Mouse (Mus musculus): ENCODE data around the gene Slc7a6. TPM values are rescaled to one million over a fixed set of nuclear protein-coding genes. Genes with fewer than 3 reads are reported as not detected.

Gene Slc7a6
- polyA plus RNA-seq, 1 experiment from 2014 or later = 69.2 TPM

- peak overlapping the region; percentile 95 for H3K4me2 ChIP-seq (replicated peaks)
- peak overlapping the region; percentile 97 for H3K4me3 ChIP-seq
- peak overlapping the region; percentile 94 for H3K9ac ChIP-seq (replicated peaks)
- no peaks in the 10 kb centered on the region for H3K9me3 ChIP-seq
- 0 out of 2 replicates have a peak, but pooled peaks cover 5% of the 10 kb centered on the region for H3K36me3 ChIP-seq
- peaks cover 18% of the 10 kb centered on the region for H3K4me1 ChIP-seq
- peak overlapping the region; percentile 95 for H3K27ac ChIP-seq (replicated peaks)
- no peaks in the 10 kb centered on the region for H3K27me3 ChIP-seq
- 2% methylated on average over 54 of the region's 54 CpGs for WGBS
- peak; percentile 81 for ATAC-seq (replicated peaks)
Measured at GRCm38 (mm10) chr8:106169017-106169933, 618 bp downstream of the Slc7a6 start.

DNA sequence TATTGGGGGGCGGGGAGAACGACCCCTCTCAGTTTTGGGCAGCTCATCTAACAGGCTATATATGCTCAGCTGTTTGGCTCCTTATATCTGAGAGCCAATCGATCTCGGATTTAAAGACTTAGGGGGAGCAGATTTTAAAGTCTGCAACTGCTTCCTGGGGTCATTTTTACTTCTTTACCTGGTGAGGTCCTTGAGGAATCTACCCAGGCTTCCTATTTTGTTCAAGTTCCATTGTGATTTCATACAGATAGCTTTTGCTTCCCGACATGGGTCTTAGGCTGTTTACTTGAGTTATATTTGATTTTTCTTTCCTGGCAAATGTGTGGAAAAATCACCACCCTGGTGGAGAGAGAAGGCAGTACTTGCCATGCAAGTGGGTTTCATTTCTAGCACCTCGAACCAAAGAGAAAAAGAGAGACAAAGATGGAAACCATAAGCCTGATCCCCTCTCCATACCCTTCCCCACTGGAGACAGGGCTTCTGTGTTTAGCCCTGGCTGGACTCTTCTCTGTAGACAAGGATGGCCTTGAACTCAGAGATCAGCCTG is 1.4 kb downstream of the Slc7a6 start:
- Histone ChIP-seq H3K9ac (replicated peaks) (peak overlapping the region; percentile 94), H3K27me3 (no peaks in the 10 kb centered on the region), H3K9me3 (no peaks in the 10 kb centered on the region), H3K36me3 (0 out of 2 replicates have a peak, but pooled peaks cover 2% of the 10 kb centered on the region), H3K4me1 (peaks cover 18% of the 10 kb centered on the region), H3K27ac (replicated peaks) (peak overlapping the region; percentile 95; the same call in 1 of the 2 replicates), H3K4me3 (peak overlapping the region; percentile 97), H3K4me2 (replicated peaks) (peak overlapping the region; percentile 95)
- 31% methylated on average over 6 of the region's 6 CpGs for WGBS
- ATAC-seq (replicated peaks) = no peak

DNA sequence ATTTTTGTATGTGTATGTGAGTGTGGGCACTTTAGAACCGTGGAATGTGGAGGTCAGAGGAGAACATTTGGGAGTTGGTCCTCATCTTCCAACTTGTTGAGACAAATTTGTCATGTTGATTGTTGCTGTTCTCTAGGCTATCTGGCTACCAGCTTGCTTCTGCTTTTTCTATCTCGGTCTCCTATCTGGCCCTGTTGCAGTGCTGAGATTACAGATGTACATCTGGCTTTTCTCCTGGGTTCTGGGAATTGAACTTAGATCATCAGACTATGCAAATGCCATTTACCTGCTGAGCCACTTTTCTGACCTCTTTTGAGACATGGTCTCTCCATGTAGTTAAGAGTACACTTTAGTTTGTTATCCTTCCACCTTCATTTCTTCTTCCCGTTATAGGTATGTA is 4.9 kb downstream of the Slc7a6 start:
- Histone ChIP-seq H3K9ac (replicated peaks) (no peak overlapping the region), H3K4me1 (peaks cover 21% of the 10 kb centered on the region), H3K27ac (replicated peaks) (no peak overlapping the region), H3K4me3 (no peak overlapping the region), H3K36me3 (no peaks in the 10 kb centered on the region), H3K4me2 (replicated peaks) (no peak overlapping the region), H3K27me3 (no peaks in the 10 kb centered on the region), H3K9me3 (no peaks in the 10 kb centered on the region)
- 92% methylated on average over 3 of the region's 3 CpGs for WGBS
- ATAC-seq (replicated peaks) = no peak

GRCm38 (mm10) chr8:106176891-106177290 is 8.2 kb downstream of the Slc7a6 start:
- Histone ChIP-seq H3K27me3 (no peaks in the 10 kb centered on the region), H3K9me3 (no peaks in the 10 kb centered on the region), H3K9ac (replicated peaks) (no peak overlapping the region), H3K4me1 (peaks cover 11% of the 10 kb centered on the region), H3K36me3 (no peaks in the 10 kb centered on the region; the same call in 1 of the 2 replicates), H3K4me3 (no peak overlapping the region), H3K4me2 (replicated peaks) (no peak overlapping the region), H3K27ac (replicated peaks) (no peak overlapping the region)
- ATAC-seq (replicated peaks) = no peak
- 5% methylated on average over 1 of the region's 1 CpGs for WGBS

DNA sequence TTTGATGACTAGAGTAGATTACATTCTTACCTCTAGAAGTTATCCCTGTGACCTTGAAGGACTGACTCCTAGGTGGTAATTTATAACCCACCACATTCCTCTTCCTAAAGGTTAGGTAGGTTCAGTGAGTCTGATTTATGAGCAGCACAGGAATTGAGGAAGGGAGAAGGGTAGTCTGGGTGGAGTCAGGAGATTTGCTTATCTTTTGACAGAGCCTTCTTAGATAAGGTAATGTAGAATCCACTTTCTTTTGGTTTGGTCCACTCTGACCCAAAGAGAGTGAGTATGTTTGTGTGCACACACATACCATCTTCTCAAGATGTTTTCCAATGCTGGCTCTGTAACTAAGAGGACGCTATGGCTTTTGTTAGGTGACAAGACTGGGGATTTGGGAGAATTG is 8.9 kb downstream of the Slc7a6 start:
- 88% methylated on average over 1 of the region's 1 CpGs for WGBS

GRCm38 (mm10) chr8:106178428-106178827 is 9.8 kb downstream of the Slc7a6 start:
- H3K4me1 ChIP-seq = peaks cover 11% of the 10 kb centered on the region
- no peaks in the 10 kb centered on the region; the same call in 1 of the 2 replicates for H3K36me3 ChIP-seq
- H3K9ac ChIP-seq (replicated peaks) = no peak overlapping the region
- no peak overlapping the region for H3K27ac ChIP-seq (replicated peaks)
- no peak overlapping the region for H3K4me3 ChIP-seq
- H3K4me2 ChIP-seq (replicated peaks) = no peak overlapping the region
- WGBS = 79% methylated on average over 2 of the region's 2 CpGs
- H3K27me3 ChIP-seq = no peaks in the 10 kb centered on the region
- no peak for ATAC-seq (replicated peaks)
- no peaks in the 10 kb centered on the region for H3K9me3 ChIP-seq

More for the DNA sequence above, 8.9 kb downstream of the Slc7a6 start:
- peaks cover 11% of the 10 kb centered on the region for H3K4me1 ChIP-seq
- H3K27ac ChIP-seq (replicated peaks) = no peak overlapping the region
- no peak overlapping the region for H3K4me3 ChIP-seq
- H3K9me3 ChIP-seq = no peaks in the 10 kb centered on the region
- H3K9ac ChIP-seq (replicated peaks) = no peak overlapping the region
- H3K27me3 ChIP-seq = no peaks in the 10 kb centered on the region
- H3K36me3 ChIP-seq = no peaks in the 10 kb centered on the region; the same call in 1 of the 2 replicates
- ATAC-seq (replicated peaks) = no peak
- H3K4me2 ChIP-seq (replicated peaks) = no peak overlapping the region

GRCm38 (mm10) chr8:106185628-106186270 is 17.1 kb downstream of the Slc7a6 start:
- no peak overlapping the region for H3K9ac ChIP-seq (replicated peaks)
- 75% methylated on average over 8 of the region's 8 CpGs for WGBS
- no peaks in the 10 kb centered on the region for H3K27me3 ChIP-seq
- ATAC-seq (replicated peaks) = peak; percentile 69; the same call in 1 of the 2 replicates
- H3K4me3 ChIP-seq = no peak overlapping the region
- H3K27ac ChIP-seq (replicated peaks) = peak overlapping the region; percentile 9
- H3K36me3 ChIP-seq = peaks cover 18% of the 10 kb centered on the region
- H3K9me3 ChIP-seq = no peaks in the 10 kb centered on the region
- no peak overlapping the region for H3K4me2 ChIP-seq (replicated peaks)
- H3K4me1 ChIP-seq = no peaks in the 10 kb centered on the region

- Histone ChIP-seq H3K36me3 (peaks cover 18% of the 10 kb centered on the region), H3K4me2 (replicated peaks) (no peak overlapping the region), H3K4me3 (no peak overlapping the region), H3K9ac (replicated peaks) (no peak overlapping the region), H3K27me3 (no peaks in the 10 kb centered on the region), H3K4me1 (no peaks in the 10 kb centered on the region), H3K27ac (replicated peaks) (no peak overlapping the region), H3K9me3 (no peaks in the 10 kb centered on the region)
- ATAC-seq (replicated peaks) = no peak
- 91% methylated on average over 3 of the region's 3 CpGs for WGBS
Measured at GRCm38 (mm10) chr8:106186394-106186793, 17.7 kb downstream of the Slc7a6 start.

DNA sequence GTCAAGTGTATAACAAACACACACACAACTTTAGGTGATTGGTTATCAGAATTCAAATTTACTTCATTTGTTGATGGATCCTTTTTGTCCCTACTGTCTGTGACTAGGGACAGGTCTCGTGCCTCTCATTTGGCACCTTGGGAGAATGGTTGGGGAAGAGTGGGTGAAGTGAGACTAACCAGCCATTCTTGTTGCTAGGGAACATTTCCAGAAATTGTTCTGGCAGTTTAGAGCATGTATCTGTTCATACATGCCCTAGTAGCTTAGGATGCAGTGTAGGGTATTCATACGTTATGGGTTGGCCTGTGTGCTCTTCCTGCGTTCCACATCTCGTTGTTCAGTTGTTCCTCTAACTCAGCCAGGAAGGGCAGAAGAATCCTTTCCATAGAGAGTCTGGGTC is 20.5 kb downstream of the Slc7a6 start:
- Histone ChIP-seq H3K4me1 (no peaks in the 10 kb centered on the region), H3K27me3 (no peaks in the 10 kb centered on the region), H3K4me3 (no peak overlapping the region), H3K27ac (replicated peaks) (no peak overlapping the region), H3K4me2 (replicated peaks) (no peak overlapping the region), H3K9me3 (no peaks in the 10 kb centered on the region), H3K9ac (replicated peaks) (no peak overlapping the region), H3K36me3 (peaks cover 31% of the 10 kb centered on the region)
- no peak for ATAC-seq (replicated peaks)
- WGBS = 88% methylated on average over 4 of the region's 4 CpGs

- no peak overlapping the region for H3K4me2 ChIP-seq (replicated peaks)
- H3K36me3 ChIP-seq = peaks cover 54% of the 10 kb centered on the region
- ATAC-seq (replicated peaks) = no peak
- no peaks in the 10 kb centered on the region for H3K9me3 ChIP-seq
- no peaks in the 10 kb centered on the region for H3K27me3 ChIP-seq
- H3K4me3 ChIP-seq = no peak overlapping the region
- no peaks in the 10 kb centered on the region for H3K4me1 ChIP-seq
- 92% methylated on average over 5 of the region's 5 CpGs for WGBS
- H3K9ac ChIP-seq (replicated peaks) = no peak overlapping the region
- H3K27ac ChIP-seq (replicated peaks) = no peak overlapping the region
Measured at GRCm38 (mm10) chr8:106191639-106192038, 23.0 kb downstream of the Slc7a6 start.

- WGBS = 91% methylated on average over 6 of the region's 6 CpGs
Measured at GRCm38 (mm10) chr8:106193162-106193561, 24.5 kb downstream of the Slc7a6 start.

DNA sequence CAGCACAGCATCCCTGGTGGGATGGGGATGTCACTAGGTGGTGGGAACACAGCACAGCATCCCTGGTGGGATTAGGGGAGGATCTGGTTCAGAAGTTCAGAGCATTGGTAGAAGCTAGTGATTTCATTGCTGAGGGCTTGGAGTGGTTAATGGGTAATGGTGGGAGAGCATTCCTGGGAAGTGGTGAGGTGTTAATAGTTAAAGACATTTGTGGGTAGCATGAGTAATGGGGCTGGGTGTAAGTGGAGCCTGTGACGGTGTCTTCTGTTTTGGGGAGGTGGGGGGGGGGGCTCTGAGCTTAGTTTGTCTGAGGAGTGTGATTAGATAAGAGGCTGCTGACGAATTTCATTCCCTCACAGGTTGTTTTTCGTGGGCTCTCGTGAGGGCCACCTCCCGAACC is 25.4 kb downstream of the Slc7a6 start:
- no peak overlapping the region for H3K27ac ChIP-seq (replicated peaks)
- ATAC-seq (replicated peaks) = no peak
- 92% methylated on average over 5 of the region's 5 CpGs for WGBS

More at GRCm38 (mm10) chr8:106193162-106193561, 24.5 kb downstream of the Slc7a6 start:
- H3K4me2 ChIP-seq (replicated peaks) = no peak overlapping the region
- peaks cover 58% of the 10 kb centered on the region for H3K36me3 ChIP-seq
- no peaks in the 10 kb centered on the region for H3K4me1 ChIP-seq
- no peak overlapping the region for H3K9ac ChIP-seq (replicated peaks)
- H3K27ac ChIP-seq (replicated peaks) = no peak overlapping the region
- H3K9me3 ChIP-seq = no peaks in the 10 kb centered on the region
- H3K27me3 ChIP-seq = no peaks in the 10 kb centered on the region
- ATAC-seq (replicated peaks) = no peak
- H3K4me3 ChIP-seq = no peak overlapping the region

More for the DNA sequence above, 25.4 kb downstream of the Slc7a6 start:
- no peak overlapping the region for H3K9ac ChIP-seq (replicated peaks)
- H3K4me2 ChIP-seq (replicated peaks) = no peak overlapping the region
- H3K4me1 ChIP-seq = no peaks in the 10 kb centered on the region
- peaks cover 63% of the 10 kb centered on the region for H3K36me3 ChIP-seq
- no peaks in the 10 kb centered on the region for H3K9me3 ChIP-seq
- H3K4me3 ChIP-seq = no peak overlapping the region
- H3K27me3 ChIP-seq = no peaks in the 10 kb centered on the region
